Mouse (Mus musculus) urinary bladder, postnatal 25 days (tissue): Measurements from ENCODE around the gene Elmo1.
"Not testable (repeated sequence)": the region's sequence is repeated elsewhere in the genome, so short reads cannot be mapped to it uniquely, and the experiment has no call there.

ENCODE experiments used
- DNase-seq: peaks from one replicate; pipeline ENCODE4 v3.0.0; 2022; ENCODE audit warnings: low spot score

The Elmo1 gene

GRCm38 (mm10) chr13:20615596-20616469, 525.4 kb downstream of the Elmo1 start:
- DNase-seq = no peak

GRCm38 (mm10) chr13:20619946-20620345, 529.5 kb downstream of the Elmo1 start:
- no peak for DNase-seq

GRCm38 (mm10) chr13:20623071-20623850, 532.9 kb downstream of the Elmo1 start:
- DNase-seq = no peak

- DNase-seq = no peak
These were observed 537.4 kb downstream of the Elmo1 start for GRCm38 (mm10) chr13:20627796-20628195.

GRCm38 (mm10) chr13:20632477-20632876, 542.1 kb downstream of the Elmo1 start:
- DNase-seq = no peak

GRCm38 (mm10) chr13:20634679-20635078, 544.3 kb downstream of the Elmo1 start:
- DNase-seq = not testable (repeated sequence)

GRCm38 (mm10) chr13:20635646-20636045, 545.2 kb downstream of the Elmo1 start:
- DNase-seq = no peak
